Mouse (Mus musculus): Measurements from ENCODE around the gene Zfp420.
"Not testable (repeated sequence)": the region's sequence is repeated elsewhere in the genome, so short reads cannot be mapped to it uniquely, and the experiment has no call there.

Gene Zfp420

GRCm38 (mm10) chr7:29859532-29860517 lies at the start of gene Zfp420:
TSS of gene Zfp420 (plus strand) at chr7:29859979.
- DNase-seq (ENCODE audit: low spot score) = peak; percentile 95

GRCm38 (mm10) chr7:29812244-29812643 lies 47.5 kb upstream of the Zfp420 start:
- no peak for DNase-seq (ENCODE audit: low spot score)

- DNase-seq (ENCODE audit: low spot score) = no peak
Measured at GRCm38 (mm10) chr7:29814381-29814780, 45.4 kb upstream of the Zfp420 start.

- peak; percentile 10 for DNase-seq (ENCODE audit: low spot score)
Measured at GRCm38 (mm10) chr7:29815061-29815784, 44.6 kb upstream of the Zfp420 start.

- DNase-seq (ENCODE audit: low spot score) = peak; percentile 98
Measured at GRCm38 (mm10) chr7:29815910-29816429, 43.8 kb upstream of the Zfp420 start, which contains the start of gene Zfp790. TSS of gene Zfp790 (plus strand) at chr7:29816114.

- DNase-seq (ENCODE audit: low spot score) = peak; percentile 93
Measured at GRCm38 (mm10) chr7:29818619-29819254, 41.0 kb upstream of the Zfp420 start.

- DNase-seq (ENCODE audit: low spot score) = no peak
Measured at GRCm38 (mm10) chr7:29828001-29828400, 31.8 kb upstream of the Zfp420 start.

- no peak for DNase-seq (ENCODE audit: low spot score)
Measured at GRCm38 (mm10) chr7:29829804-29830203, 30.0 kb upstream of the Zfp420 start.

- no peak for DNase-seq (ENCODE audit: low spot score)
Measured at GRCm38 (mm10) chr7:29836816-29837215, 23.0 kb upstream of the Zfp420 start.

- DNase-seq (ENCODE audit: low spot score) = no peak
Measured at GRCm38 (mm10) chr7:29839256-29839655, 20.5 kb upstream of the Zfp420 start.

GRCm38 (mm10) chr7:29842105-29842504 lies 17.7 kb upstream of the Zfp420 start:
- DNase-seq (ENCODE audit: low spot score) = no peak

GRCm38 (mm10) chr7:29844616-29845015 lies 15.2 kb upstream of the Zfp420 start:
- DNase-seq (ENCODE audit: low spot score) = no peak

- DNase-seq (ENCODE audit: low spot score) = no peak
Measured at GRCm38 (mm10) chr7:29852831-29853218, 7.0 kb upstream of the Zfp420 start.

- peak; percentile 98 for DNase-seq (ENCODE audit: low spot score)
Measured at GRCm38 (mm10) chr7:29853219-29853842, 6.4 kb upstream of the Zfp420 start, which contains the start of gene Zfp940. TSS of gene Zfp940 (minus strand) at chr7:29853669.

- no peak for DNase-seq (ENCODE audit: low spot score)
Measured at GRCm38 (mm10) chr7:29861660-29862059, 1.9 kb downstream of the Zfp420 start.

GRCm38 (mm10) chr7:29874256-29874655 lies 14.5 kb downstream of the Zfp420 start:
- no peak for DNase-seq (ENCODE audit: low spot score)

GRCm38 (mm10) chr7:29877561-29877960 lies 17.8 kb downstream of the Zfp420 start:
- not testable (repeated sequence) for DNase-seq (ENCODE audit: low spot score)

- no peak for DNase-seq (ENCODE audit: low spot score)
Measured at GRCm38 (mm10) chr7:29880056-29880455, 20.3 kb downstream of the Zfp420 start.

GRCm38 (mm10) chr7:29880916-29881315 lies 21.1 kb downstream of the Zfp420 start:
- no peak for DNase-seq (ENCODE audit: low spot score)

GRCm38 (mm10) chr7:29890501-29890900 lies 30.7 kb downstream of the Zfp420 start:
- no peak for DNase-seq (ENCODE audit: low spot score)

- DNase-seq (ENCODE audit: low spot score) = no peak
Measured at GRCm38 (mm10) chr7:29892756-29893155, 33.0 kb downstream of the Zfp420 start.
